Mouse (Mus musculus) neural tube, embryonic 12.5 days (tissue): ENCODE measurements around the gene Zp3. TPM values are rescaled to one million over a fixed set of nuclear protein-coding genes. Genes with fewer than 3 reads are reported as not detected.

Source experiments
- ATAC-seq: fragments of 200-750 bp; cut with Nextera tagmentation; 2 replicates; pipeline ENCODE4 v1.8.0; 2017; ENCODE audit warnings: low read depth, mild to moderate bottlenecking, moderate TSS enrichment, moderate library complexity; ENCODE audit not compliant: low FRiP score
- H3K27ac ChIP-seq: fragments of 300-500 bp; sonication (generic); 2 replicates; pipeline ENCODE4 v1.5.1; 2016
- H3K27me3 ChIP-seq: fragments of 300-500 bp; sonication (generic); replicated peaks from 2 replicates; pipeline ENCODE4 v1.6.1; 2016; ENCODE audit warnings: mild to moderate bottlenecking
- H3K36me3 ChIP-seq: fragments of 300-500 bp; sonication (generic); 2 replicates; pipeline ENCODE4 v1.6.1; 2016; ENCODE audit warnings: mild to moderate bottlenecking
- H3K4me1 ChIP-seq: fragments of 300-500 bp; sonication (generic); 2 replicates; pipeline ENCODE4 v1.6.1; 2016
- H3K4me2 ChIP-seq: fragments of 300-500 bp; sonication (generic); replicated peaks from 2 replicates; pipeline ENCODE4 v1.6.1; 2016; ENCODE audit warnings: mild to moderate bottlenecking
- H3K4me3 ChIP-seq: fragments of 300-500 bp; sonication (generic); 2 replicates; pipeline ENCODE4 v1.5.1; 2016
- H3K9ac ChIP-seq: fragments of 300-500 bp; sonication (generic); 2 replicates; pipeline ENCODE4 v1.6.1; 2016; ENCODE audit warnings: mild to moderate bottlenecking
- H3K9me3 ChIP-seq: fragments of 300-500 bp; sonication (generic); 2 replicates; pipeline ENCODE4 v1.6.1; 2016; ENCODE audit warnings: mild to moderate bottlenecking
- WGBS: fragments of 180-500 bp; shearing (Covaris S2); methylation state at CpG from one replicate; pipeline ENCODE4 v1.1.7; 2016; 5-methylcytosine and 5-hydroxymethylcytosine counted together
- polyA plus RNA-seq: library from polyadenylated mRNA; unstranded; fragments of >200 nt; fragmentation: Nextera tagmentation; extraction: Ambion mirVana; gene quantifications from 2 replicates; pipeline ENCODE4 v1.2.1, GENCODE M21; 2016

Gene Zp3
- polyA plus RNA-seq, 1 experiment from 2014 or later, result not detected

GRCm38 (mm10) chr5:135965501-135965930 is 14.4 kb upstream of the Zp3 start:
- ATAC-seq, result no peak
- H3K9me3 ChIP-seq, result no peaks in the 10 kb centered on the region
- peak overlapping the region; percentile 42 for H3K4me2 ChIP-seq
- no peaks in the 10 kb centered on the region for H3K36me3 ChIP-seq
- WGBS, result 10% methylated on average over 24 of the region's 24 CpGs
- H3K27me3 ChIP-seq, result no peaks in the 10 kb centered on the region; the same call in 1 of the 2 replicates
- no peak overlapping the region for H3K9ac ChIP-seq
- no peak overlapping the region for H3K4me3 ChIP-seq
- peaks cover 11% of the 10 kb centered on the region for H3K4me1 ChIP-seq
- no peak overlapping the region for H3K27ac ChIP-seq

- H3K27ac ChIP-seq, result no peak overlapping the region
- H3K4me1 ChIP-seq, result peaks cover 8% of the 10 kb centered on the region
- ATAC-seq, result no peak
- WGBS, result 69% methylated on average over 9 of the region's 9 CpGs
- H3K36me3 ChIP-seq, result no peaks in the 10 kb centered on the region
- H3K9ac ChIP-seq, result no peak overlapping the region
- H3K4me3 ChIP-seq, result no peak overlapping the region
- H3K4me2 ChIP-seq, result no peak overlapping the region
- no peaks in the 10 kb centered on the region; the same call in 1 of the 2 replicates for H3K27me3 ChIP-seq
- no peaks in the 10 kb centered on the region for H3K9me3 ChIP-seq
These were observed 13.0 kb upstream of the Zp3 start for GRCm38 (mm10) chr5:135966866-135967265.

GRCm38 (mm10) chr5:135968781-135969180 is 11.1 kb upstream of the Zp3 start:
- Histone ChIP-seq H3K36me3 (no peaks in the 10 kb centered on the region), H3K4me2 (no peak overlapping the region), H3K27ac (no peak overlapping the region), H3K4me3 (no peak overlapping the region), H3K4me1 (no peaks in the 10 kb centered on the region), H3K9me3 (no peaks in the 10 kb centered on the region), H3K9ac (no peak overlapping the region), H3K27me3 (no peaks in the 10 kb centered on the region; the same call in 1 of the 2 replicates)
- no peak for ATAC-seq
- WGBS, result 68% methylated on average over 1 of the region's 1 CpGs

- H3K4me1 ChIP-seq, result no peaks in the 10 kb centered on the region
- whole genome bisulfite sequencing, result 83% methylated on average over 6 of the region's 6 CpGs
- ATAC-seq, result no peak
- H3K4me3 ChIP-seq, result no peak overlapping the region
- H3K9ac ChIP-seq, result no peak overlapping the region
- H3K27me3 ChIP-seq, result no peaks in the 10 kb centered on the region
- H3K36me3 ChIP-seq, result no peaks in the 10 kb centered on the region
- H3K4me2 ChIP-seq, result no peak overlapping the region
- no peak overlapping the region for H3K27ac ChIP-seq
- H3K9me3 ChIP-seq, result no peaks in the 10 kb centered on the region
These were observed 9.7 kb upstream of the Zp3 start for GRCm38 (mm10) chr5:135970247-135970646.

GRCm38 (mm10) chr5:135971876-135972275 is 8.0 kb upstream of the Zp3 start:
- 85% methylated on average over 7 of the region's 7 CpGs for WGBS

GRCm38 (mm10) chr5:135974365-135974764 is 5.5 kb upstream of the Zp3 start, which contains the start of gene Ssc4d:
Gene Ssc4d (minus strand): TSS chr5:135974531.
- H3K9me3 ChIP-seq, result no peaks in the 10 kb centered on the region
- no peaks in the 10 kb centered on the region for H3K4me1 ChIP-seq
- no peaks in the 10 kb centered on the region for H3K27me3 ChIP-seq
- 19% methylated on average over 9 of the region's 9 CpGs for WGBS
- no peak within 1 kb of the TSS for H3K9ac ChIP-seq
- no peaks in the 10 kb centered on the region for H3K36me3 ChIP-seq
- no peak within 1 kb of the TSS for H3K4me2 ChIP-seq
- no peak within 1 kb of the TSS for H3K4me3 ChIP-seq
- no peak within 1 kb of the TSS for H3K27ac ChIP-seq
- ATAC-seq, result no peak

More at GRCm38 (mm10) chr5:135971876-135972275, 8.0 kb upstream of the Zp3 start:
- Histone ChIP-seq H3K27ac (no peak overlapping the region), H3K4me3 (no peak overlapping the region), H3K9me3 (no peaks in the 10 kb centered on the region), H3K4me2 (no peak overlapping the region), H3K36me3 (no peaks in the 10 kb centered on the region), H3K4me1 (no peaks in the 10 kb centered on the region), H3K9ac (no peak overlapping the region), H3K27me3 (no peaks in the 10 kb centered on the region)
- no peak for ATAC-seq

- Histone ChIP-seq H3K9me3 (no peaks in the 10 kb centered on the region), H3K4me2 (no peak overlapping the region), H3K36me3 (no peaks in the 10 kb centered on the region), H3K4me1 (no peaks in the 10 kb centered on the region), H3K4me3 (no peak overlapping the region), H3K27ac (no peak overlapping the region), H3K27me3 (no peaks in the 10 kb centered on the region), H3K9ac (no peak overlapping the region)
- 93% methylated on average over 8 of the region's 8 CpGs for WGBS
- no peak for ATAC-seq
These were observed 3.8 kb upstream of the Zp3 start for GRCm38 (mm10) chr5:135975893-135976668.

- no peaks in the 10 kb centered on the region for H3K27me3 ChIP-seq
- 83% methylated on average over 5 of the region's 5 CpGs for WGBS
- H3K9ac ChIP-seq, result no peak overlapping the region
- H3K27ac ChIP-seq, result no peak overlapping the region
- no peak overlapping the region for H3K4me3 ChIP-seq
- no peaks in the 10 kb centered on the region for H3K9me3 ChIP-seq
- H3K4me1 ChIP-seq, result no peaks in the 10 kb centered on the region
- no peak for ATAC-seq
- H3K4me2 ChIP-seq, result no peak overlapping the region
- H3K36me3 ChIP-seq, result no peaks in the 10 kb centered on the region
These were observed 518 bp upstream of the Zp3 start for GRCm38 (mm10) chr5:135979381-135979780.

GRCm38 (mm10) chr5:135982398-135982797 is 2.5 kb downstream of the Zp3 start:
- WGBS, result 45% methylated on average over 6 of the region's 6 CpGs
- H3K9ac ChIP-seq, result no peak overlapping the region
- H3K9me3 ChIP-seq, result no peaks in the 10 kb centered on the region
- no peaks in the 10 kb centered on the region for H3K36me3 ChIP-seq
- no peaks in the 10 kb centered on the region for H3K27me3 ChIP-seq
- H3K27ac ChIP-seq, result no peak overlapping the region
- H3K4me1 ChIP-seq, result no peaks in the 10 kb centered on the region
- ATAC-seq, result no peak
- H3K4me2 ChIP-seq, result no peak overlapping the region
- H3K4me3 ChIP-seq, result no peak overlapping the region

- H3K4me3 ChIP-seq, result no peak overlapping the region
- no peaks in the 10 kb centered on the region for H3K27me3 ChIP-seq
- H3K36me3 ChIP-seq, result no peaks in the 10 kb centered on the region
- WGBS, result 59% methylated on average over 6 of the region's 6 CpGs
- no peak overlapping the region for H3K9ac ChIP-seq
- H3K27ac ChIP-seq, result no peak overlapping the region
- H3K9me3 ChIP-seq, result no peaks in the 10 kb centered on the region
- no peak overlapping the region for H3K4me2 ChIP-seq
- no peaks in the 10 kb centered on the region for H3K4me1 ChIP-seq
- no peak for ATAC-seq
These were observed 4.7 kb downstream of the Zp3 start for GRCm38 (mm10) chr5:135984546-135985044.

GRCm38 (mm10) chr5:135987248-135987647 is 7.3 kb downstream of the Zp3 start:
- 66% methylated on average over 11 of the region's 11 CpGs for WGBS
- H3K9ac ChIP-seq, result no peak overlapping the region

GRCm38 (mm10) chr5:135990601-135991000 is 10.7 kb downstream of the Zp3 start:
- Histone ChIP-seq H3K4me2 (no peak overlapping the region), H3K27me3 (no peaks in the 10 kb centered on the region), H3K4me3 (no peak overlapping the region), H3K9ac (no peak overlapping the region), H3K9me3 (no peaks in the 10 kb centered on the region), H3K4me1 (peaks cover 4% of the 10 kb centered on the region), H3K27ac (no peak overlapping the region), H3K36me3 (no peaks in the 10 kb centered on the region)
- ATAC-seq, result no peak
- 74% methylated on average over 5 of the region's 5 CpGs for WGBS

More at GRCm38 (mm10) chr5:135987248-135987647, 7.3 kb downstream of the Zp3 start:
- Histone ChIP-seq H3K4me2 (no peak overlapping the region), H3K4me1 (no peaks in the 10 kb centered on the region), H3K27ac (no peak overlapping the region), H3K36me3 (no peaks in the 10 kb centered on the region), H3K27me3 (no peaks in the 10 kb centered on the region), H3K9me3 (no peaks in the 10 kb centered on the region), H3K4me3 (no peak overlapping the region)
- ATAC-seq, result no peak
